Mouse (Mus musculus) NIH3T3 (cell line): ENCODE measurements around the gene Slc26a11.
"Not testable (repeated sequence)": the region's sequence is repeated elsewhere in the genome, so short reads cannot be mapped to it uniquely, and the experiment has no call there.

Experiments
- DNase-seq: peaks from one replicate; pipeline ENCODE4 v3.0.0-alpha.2; 2012; ENCODE audit warnings: low read depth

Gene Slc26a11

DNA sequence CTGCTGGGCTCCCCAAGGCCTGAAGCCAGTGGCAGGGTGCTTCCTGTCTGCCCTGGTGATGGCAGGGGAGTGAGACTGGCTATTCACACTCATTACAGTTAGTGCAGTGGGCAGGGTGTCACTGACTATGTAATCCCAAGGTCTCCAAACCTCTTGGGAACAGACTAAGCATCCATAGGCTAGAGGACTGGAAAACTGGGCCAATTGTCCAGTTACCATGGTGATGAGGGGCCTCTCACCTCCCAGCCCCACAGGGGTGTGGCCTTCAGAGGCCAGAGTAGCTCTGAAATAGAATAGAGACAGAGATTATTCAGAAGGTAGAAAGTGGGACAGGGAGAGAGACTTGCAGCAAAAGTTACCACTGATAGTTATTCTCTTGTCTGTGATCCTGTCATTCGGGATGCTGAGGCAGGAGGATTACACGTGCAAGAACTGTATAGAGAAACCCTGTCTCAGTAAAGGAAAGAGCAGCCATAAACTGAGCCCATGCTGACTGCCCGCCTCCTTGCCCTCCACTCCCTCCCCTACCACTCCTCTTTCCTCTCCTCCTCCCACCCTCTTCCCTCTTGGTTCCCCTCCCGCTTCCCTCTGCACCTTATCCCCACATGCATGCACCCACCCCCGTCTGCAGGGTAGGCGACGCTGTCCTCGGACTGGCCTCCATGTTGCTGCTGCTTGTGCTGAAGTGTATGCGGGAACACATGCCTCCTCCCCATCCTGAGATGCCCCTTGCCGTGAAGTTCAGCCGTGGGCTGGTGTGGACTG is 7.6 kb downstream of the Slc26a11 start:
- DNase-seq, result no peak

DNA sequence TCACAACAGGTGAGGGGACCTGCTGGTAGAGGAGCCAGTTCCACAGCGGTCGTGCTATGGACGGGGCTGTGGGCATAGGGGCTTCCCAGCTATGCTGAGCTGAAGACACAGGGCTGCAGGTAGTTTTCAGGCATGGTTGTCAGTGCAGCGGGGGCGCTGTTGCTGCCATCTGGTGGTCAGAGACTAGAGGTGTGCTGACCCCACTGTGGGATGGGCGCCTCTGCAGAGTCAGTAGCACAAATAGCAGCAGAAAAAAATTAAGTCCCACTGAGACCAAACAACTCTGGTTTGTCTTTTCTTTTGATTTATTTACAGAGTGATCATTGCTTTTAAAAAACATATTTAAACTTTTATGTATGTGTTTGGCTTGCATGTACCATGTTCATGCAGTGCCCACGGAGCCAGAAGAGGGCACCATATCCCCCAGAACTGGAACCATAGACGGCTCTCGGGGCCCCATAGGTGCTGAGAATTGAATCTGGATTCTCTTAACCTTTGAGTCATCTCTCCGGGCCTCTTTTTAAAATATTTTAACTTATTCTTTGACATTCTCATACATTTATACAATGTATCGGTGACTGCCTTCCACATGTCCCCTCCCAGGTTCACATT is 8.3 kb downstream of the Slc26a11 start:
- peak; percentile 84 for DNase-seq

DNA sequence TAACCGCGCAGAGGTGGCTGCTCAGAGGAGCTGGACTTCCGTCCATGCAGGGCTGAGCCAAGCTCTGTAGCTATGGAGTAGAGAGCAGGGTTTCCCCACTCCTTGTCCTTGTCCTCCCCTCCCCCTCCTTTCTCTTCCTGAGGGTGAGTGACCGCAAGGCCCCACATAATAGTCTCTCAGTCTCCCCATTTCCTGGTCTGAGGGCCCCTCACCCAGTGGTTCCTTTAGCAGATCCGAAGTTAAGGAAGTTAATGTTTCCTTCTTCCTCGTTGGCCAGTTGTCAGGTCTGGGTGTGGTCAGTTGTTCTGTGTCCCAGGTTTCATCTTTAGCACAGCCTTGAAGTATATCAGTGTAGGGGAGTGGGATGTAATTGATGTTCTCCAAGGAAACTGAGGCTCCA is 20.1 kb downstream of the Slc26a11 start:
- DNase-seq, result no peak

DNA sequence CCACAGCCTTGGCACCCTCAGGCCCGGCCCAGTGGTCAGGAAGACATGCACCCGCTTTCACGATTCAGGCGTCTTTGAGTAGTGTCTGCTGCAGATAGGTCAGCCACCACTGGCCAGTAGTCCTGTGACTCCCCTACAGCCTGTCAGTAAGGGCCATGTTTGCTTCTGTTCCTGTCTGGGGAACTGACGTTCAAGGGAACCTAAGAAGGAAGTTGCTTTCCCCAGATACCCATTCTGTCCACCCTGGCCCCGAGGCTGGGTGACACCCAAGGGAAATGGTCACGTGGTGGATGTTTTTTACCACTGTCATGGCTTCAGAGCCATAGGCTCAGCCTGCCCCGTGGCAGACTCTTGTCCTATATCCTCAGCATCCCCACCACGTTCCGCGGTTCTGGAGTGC is 22.0 kb downstream of the Slc26a11 start:
- DNase-seq, result no peak

DNA sequence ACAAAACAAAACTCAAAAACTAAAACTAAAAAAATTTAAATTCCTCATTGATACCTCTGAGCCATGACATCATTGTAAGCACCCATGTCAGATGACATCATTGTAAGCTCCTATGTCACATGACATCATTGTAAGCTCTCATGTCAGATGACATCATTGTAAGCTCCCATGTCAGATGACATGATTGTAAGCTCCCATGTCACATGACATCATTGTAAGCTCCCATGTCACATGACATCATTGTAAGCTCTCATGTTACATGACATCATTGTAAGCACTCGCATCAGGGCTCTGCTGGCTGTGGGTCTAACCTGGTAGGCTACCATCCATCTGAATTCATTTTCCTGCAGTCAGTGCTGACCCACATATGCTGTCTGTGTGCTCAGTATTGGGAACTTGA is 23.2 kb downstream of the Slc26a11 start:
- no peak for DNase-seq

DNA sequence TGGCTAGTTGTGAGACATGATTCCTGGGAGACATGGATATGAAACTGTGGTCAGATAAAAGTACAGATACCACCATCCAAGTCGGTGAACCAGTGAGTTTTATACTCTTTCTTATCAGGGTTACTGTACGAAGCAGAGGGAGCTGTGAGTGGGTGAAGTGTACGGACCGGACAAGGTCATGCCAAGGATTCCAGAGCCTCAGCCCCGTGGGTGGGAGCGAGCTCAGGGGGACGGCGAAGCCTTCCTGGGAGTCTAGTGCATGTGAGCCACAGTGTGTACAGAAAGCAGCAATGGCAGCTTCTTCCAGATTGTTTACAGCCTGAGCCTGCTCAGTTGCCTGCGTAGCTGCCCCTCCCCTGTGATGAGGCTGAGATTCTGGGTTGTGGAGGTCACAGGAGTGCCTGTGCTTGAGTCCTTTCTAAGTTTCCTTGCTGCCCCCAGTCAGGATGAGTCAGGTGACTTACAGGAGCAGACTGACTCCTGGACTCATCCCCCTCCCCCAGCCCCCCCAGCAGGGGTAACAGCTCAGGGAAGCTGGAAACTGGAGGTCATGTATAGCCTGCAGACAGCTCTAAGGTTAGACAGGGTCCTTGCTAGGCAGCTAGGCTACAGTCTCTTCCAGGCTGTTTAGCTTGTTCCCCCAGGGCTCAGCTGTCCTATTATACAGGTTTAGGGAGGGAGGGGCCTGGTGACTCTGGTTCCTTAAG is 26.4 kb downstream of the Slc26a11 start:
- DNase-seq, result no peak

DNA sequence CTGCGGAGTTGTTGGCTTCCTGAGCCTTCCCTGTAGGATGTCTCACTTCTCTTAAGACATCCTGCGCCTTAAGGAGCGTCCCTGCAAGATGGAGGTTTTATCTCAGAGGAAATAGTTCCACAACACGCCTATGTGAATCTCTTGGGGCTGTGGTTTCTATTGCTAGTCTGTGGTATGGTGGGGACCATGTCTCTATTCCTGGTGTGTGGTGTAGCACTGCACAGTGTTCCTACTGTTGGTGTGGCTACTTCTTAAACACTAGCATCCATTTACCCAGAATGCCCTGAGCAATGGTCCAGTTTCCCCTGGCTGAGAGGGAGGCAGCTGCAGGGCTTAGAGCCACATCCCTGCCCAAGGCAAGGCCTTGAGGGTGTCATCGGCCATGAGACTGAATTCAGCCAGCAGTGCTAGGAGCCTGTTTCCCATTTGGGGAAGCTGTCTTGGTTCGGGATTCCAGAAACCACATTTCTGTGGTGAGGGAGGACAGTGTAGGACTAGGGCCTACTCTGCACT is 27.0 kb downstream of the Slc26a11 start:
- no peak for DNase-seq

DNA sequence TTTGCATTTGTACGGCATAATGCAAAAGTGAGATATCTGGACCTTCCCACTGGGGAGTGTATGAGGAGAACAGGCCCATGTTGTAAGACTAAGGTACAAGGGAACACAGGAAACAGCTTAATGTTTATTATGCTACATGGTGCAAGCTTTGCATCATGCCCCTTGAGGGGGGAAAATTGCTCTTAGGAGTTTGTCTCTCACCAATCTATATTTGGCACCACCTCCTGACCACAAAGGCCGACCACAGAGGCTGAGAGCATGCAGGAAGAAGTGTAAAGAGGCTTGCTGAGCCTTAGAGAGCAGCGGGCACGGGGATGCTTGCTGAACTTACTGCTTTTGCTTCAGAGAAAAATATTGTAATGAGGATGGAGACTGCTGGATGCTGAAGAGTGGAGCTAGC is 29.5 kb downstream of the Slc26a11 start:
- DNase-seq, result peak; percentile 81

DNA sequence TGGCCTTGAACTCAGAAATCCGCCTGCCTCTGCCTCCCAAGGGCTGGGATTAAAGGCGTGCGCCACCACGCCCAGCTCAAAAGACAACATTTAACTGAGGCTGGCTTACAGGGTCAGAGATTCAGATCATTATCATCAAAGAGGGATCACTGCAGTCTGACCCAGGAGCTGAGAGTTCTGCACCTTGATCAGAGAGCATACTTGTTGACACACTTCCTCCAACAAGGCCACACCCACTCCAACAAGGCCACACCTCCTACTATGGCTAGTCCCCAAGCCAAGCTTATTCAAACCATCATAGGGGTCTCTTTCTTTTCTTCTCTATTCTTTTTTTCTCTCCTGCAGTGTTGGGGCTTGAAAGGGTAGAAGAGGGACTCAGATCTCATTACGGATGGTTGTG is 30.9 kb downstream of the Slc26a11 start:
- DNase-seq, result no peak

DNA sequence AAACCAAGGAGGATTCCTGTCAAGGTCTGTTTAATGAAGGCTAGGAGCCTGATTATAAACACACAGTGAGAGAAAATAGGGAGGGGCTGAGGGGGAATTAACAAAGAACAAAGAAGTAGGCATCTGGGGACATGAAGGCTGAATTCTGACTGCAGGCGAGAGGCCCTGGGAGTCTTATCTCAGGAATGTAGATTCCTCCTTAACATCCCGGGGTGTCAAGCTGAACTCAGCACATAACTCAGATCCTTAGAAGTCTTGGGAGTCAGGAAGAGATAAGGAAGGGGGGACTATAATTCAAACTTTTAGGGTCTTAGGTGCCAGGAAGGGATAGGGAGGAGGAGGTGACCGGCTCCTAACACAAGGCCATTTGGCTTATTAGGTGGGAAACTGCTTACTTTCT is 31.9 kb downstream of the Slc26a11 start:
- not testable (repeated sequence) for DNase-seq

DNA sequence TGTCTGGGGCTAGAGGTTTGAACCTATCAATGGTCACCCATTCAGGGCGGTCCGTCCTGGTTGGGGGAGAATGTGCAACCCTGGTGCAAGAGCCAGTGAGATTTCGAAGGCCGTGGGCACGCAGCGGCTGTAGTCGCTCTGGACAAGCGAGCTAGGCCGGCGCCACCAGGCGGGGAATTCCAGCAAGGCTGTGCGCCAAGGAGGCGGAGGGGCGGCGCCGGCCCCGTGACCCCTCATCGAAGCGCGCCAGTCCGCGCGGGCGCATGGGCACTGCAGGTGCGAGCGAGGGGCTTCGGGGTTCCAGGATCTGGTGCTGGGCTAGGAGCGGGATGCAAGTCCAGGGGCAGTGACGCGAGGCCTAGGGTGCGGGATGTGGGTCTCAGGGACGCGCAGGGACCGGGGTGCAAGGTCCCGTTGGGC is 34.5 kb downstream of the Slc26a11 start:
- peak; percentile 93 for DNase-seq

DNA sequence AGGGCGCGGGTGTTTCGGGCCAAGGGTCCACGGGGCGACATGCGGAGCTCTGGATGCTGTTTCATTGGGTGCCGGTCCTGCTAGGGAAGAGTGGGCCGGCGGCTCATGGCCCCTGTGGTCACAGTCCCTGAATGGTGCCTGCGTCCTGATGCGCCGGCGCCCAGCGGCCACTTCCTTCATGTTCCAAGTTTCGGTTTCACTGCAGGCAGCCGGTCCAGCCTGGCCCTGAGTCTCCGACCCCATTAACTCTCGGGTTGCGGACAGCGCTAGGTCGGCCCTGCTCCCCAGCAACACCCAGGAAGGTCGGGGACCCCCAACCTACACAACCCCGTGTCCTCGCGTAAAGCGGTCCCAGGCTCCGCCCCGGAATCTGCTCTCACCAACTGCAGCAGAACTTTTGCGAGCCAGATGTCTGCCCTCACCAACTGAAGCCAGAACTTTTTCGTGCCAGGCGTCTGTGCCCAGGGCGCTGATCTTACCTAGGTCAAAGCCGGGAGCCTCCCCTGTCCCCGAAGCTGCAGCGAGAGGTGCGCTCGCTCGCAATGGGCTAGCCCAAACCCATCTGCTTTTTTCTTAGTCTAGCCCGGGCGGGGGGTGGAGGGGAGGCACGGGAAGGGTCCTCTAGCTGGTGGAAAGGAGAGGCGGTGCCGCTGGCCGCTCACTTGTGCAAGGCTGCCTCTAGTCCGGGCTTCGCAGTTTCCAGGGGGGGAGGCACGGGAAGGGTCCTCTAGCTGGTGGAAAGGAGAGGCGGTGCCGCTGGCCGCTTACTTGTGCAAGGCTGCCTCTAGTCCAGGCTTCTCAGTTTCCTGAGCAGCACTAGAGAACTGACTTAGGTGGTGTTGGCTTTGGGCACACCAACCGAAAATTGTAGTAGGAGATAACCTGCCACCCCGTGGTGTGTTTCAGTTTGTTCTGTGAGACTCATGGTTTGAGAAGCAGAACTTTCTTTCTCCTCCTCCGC is 35.2 kb downstream of the Slc26a11 start:
- DNase-seq, result peak; percentile 74

DNA sequence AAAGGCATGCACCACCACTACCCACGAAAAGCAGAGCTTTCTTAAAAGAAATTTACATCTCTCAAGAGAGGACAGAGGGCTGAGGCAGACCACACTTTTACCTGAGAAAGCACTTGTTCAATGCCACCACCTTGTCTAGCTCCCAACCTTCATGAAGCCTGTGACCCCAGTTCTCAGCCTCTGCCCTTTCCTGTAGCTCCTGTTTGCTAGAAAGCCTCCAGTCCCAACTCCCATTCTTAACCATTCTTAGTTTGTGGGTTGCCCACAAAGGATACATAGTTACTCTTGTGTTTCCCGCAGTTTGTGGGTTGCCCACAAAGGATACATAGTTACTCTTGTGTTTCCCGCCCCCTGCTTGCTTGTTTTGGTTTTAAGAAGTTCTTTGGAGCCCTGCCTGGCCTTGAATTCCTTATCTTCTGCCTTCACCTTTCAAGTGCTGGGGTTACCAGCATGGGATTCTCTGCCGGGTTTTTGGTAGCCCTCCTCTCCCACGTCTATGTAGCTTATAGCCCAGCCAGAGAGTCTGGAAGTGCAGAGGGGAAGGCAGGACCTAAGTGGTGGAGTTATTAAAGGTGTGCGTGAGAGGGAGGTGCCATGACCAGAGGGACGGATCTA is 36.1 kb downstream of the Slc26a11 start:
- DNase-seq, result peak; percentile 42

DNA sequence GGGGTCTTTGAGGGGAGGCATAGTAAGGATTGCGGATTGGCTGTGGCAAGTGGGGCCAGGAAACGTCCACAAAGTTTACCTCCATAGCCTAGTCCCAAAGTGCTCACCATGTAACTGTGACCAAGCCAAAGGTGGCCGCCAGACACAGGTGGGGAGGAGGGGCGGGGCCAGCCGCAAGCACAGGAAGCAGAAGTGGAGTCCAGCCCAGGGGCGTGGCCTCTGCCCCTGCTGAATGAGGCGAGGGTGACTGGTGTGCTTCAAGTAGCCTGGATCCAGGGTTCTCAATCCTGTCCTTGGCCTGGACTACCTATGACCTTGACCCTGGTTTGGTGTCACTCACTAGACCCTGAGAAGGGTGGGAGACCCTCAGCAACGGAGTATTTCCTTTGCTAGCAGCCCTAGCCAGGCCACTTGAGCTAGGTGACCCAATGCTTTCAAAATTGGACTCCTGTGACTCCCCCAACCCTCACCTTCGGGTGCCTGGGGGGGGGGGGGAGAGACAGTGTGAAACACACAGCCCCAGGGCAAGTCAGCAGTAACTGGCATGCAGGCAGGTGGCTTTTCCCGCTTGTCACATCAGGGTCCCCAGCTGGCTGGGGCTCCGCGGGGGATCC is 36.8 kb downstream of the Slc26a11 start:
- DNase-seq, result peak; percentile 63

DNA sequence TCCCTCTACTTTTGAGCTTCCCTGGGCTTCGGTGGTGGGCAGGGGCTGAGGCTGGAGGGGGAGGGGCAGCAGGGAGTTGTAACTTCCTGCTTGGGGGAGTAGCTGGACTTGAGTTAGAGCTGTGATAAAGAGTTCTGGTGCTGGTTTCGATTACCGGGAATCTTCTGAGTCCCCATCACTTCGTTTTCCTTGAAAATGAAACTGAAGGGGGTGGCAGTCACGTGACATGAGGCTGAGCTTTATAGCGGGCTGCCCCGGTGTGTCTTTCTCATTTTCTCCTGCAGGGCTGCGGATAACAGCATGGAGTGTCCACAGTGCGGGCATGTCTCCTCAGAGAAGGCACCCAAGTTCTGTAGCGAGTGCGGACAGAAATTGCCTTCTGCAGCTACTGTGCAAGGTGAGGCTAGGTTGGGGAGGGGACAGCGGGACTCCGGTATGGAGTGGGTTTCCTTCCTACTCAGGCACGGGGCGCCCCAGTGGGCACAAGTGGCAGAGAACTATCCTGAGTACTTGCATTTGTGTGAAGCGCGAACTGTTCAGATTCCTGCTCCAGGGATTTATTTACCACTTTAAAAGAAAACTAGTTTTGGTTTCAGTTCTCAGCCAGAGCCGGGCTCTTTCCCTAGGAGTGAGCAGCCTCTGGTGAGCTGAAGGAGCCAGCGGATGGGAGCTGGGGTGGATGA is 37.6 kb downstream of the Slc26a11 start, which contains the start of gene Rnf213:
Rnf213 (plus strand) TSS at position 301 of the 683 bp plus-strand sequence.
- DNase-seq, result peak; percentile 87

DNA sequence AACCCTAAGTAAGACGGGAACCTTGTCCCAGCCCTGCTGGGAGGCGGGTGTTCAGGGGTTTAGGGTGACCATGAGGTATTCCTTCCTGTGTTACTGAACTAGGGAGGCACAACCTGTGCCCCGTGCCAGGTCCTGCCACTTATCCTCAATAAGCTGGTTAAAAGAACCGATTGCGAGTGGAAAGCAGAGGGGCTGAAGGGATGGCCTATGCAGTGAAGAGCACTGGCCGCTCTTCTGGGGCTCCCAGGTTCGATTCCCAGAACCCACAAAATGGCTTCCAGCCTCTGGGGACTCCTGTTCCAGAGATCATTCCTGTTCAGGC is 38.1 kb downstream of the Slc26a11 start:
- no peak for DNase-seq

DNA sequence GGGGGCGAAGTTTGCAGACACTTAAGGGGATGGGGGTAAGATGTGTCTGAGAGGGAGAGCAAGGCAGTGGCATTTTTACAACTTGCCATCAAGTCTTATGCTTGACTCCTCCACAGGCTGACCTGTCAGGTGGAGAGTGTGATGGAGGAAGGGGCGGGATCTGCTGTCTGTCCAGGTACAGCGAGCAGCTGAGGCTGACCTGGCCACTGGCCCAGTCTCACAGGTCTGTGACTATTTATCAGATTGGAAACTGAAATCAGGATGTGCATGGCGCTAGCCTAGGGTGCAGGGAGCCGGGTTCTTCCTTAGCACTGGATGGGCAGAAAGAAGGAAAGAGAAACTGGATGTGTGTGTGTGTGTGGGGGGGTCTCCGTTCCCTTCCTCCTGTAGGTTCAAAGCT is 38.9 kb downstream of the Slc26a11 start:
- DNase-seq, result no peak

DNA sequence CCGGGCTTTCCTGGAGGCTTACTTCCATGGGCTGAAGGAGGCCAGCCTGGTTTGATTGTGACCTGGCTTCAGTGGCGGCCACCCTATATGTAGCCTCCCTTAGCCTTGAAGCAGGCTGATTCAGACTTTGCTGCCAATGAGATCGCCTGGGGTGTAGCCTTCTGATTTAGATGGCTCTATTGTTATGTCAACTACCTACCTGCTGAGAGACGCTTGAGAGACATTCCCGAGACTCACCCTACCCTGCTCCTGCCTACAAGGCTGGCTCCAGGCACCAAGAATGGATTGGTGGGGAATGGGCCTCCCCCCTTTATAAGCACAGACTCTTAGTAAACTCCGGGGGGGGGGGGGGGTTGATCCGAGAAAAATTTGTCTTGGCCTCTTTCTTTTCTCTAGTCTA is 40.0 kb downstream of the Slc26a11 start:
- no peak for DNase-seq

DNA sequence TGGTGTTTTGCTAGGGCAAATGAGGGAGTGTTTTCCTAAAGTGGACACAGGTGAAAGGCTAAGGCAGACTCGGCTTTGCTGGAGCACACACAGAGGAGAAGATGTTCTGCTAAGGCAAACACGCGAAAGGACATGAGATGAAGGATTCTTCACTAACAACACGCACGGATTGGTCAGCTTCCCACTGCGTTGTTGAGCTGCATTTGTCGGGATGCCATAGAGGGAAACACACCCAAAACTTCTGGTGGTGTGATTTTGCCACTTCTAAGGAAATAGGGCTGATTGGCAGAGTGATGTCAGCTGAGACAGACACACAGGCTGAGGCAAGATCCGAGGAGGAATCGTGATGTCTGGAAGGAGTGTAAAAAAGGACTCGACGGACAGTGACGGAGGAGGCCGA is 40.6 kb downstream of the Slc26a11 start:
- no peak for DNase-seq

DNA sequence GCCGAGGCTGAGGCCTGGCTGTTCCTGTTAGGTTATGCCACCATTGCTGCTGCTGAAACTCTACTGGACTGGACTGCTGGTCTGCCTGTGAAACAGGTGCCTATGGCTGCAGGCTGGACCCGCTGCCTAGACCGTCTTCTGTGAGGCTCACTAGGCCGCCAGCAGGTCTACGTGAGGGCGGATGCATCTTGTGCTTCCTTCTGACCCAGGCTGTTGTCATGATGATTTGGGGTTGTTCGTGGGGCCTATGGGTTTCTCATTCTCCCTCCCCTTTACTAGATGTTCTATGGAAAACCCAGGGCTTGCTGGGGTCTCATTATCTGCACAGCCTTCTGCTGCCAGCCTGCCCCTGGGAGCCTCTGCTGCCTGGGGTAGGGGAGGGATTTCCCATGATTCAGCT is 41.1 kb downstream of the Slc26a11 start:
- no peak for DNase-seq
